Mouse (Mus musculus) hindbrain, embryonic 12.5 days (tissue): Measurements from ENCODE around the gene Magi2. TPM values are rescaled to one million over a fixed set of nuclear protein-coding genes. Genes with fewer than 3 reads are reported as not detected.

Source experiments
- ATAC-seq: fragments of 200-750 bp; cut with Nextera tagmentation; 2 replicates; pipeline ENCODE4 v1.8.0; 2017; ENCODE audit warnings: moderate TSS enrichment; ENCODE audit not compliant: low FRiP score
- H3K27ac ChIP-seq: fragments of 300-500 bp; sonication (generic); 2 replicates; pipeline ENCODE4 v1.5.1; 2016; ENCODE audit warnings: mild to moderate bottlenecking
- H3K27me3 ChIP-seq: fragments of 300-500 bp; sonication (generic); 2 replicates; pipeline ENCODE4 v1.6.1; 2016; ENCODE audit warnings: mild to moderate bottlenecking
- H3K36me3 ChIP-seq: fragments of 300-500 bp; sonication (generic); 2 replicates; pipeline ENCODE4 v1.6.1; 2016; ENCODE audit warnings: mild to moderate bottlenecking
- H3K4me1 ChIP-seq: fragments of 300-500 bp; sonication (generic); 2 replicates; pipeline ENCODE4 v1.6.1; 2016
- H3K4me2 ChIP-seq: fragments of 300-500 bp; sonication (generic); replicated peaks from 2 replicates; pipeline ENCODE4 v1.6.1; 2016; ENCODE audit warnings: mild to moderate bottlenecking
- H3K4me3 ChIP-seq: fragments of 300-500 bp; sonication (generic); 2 replicates; pipeline ENCODE4 v1.5.1; 2016; ENCODE audit warnings: mild to moderate bottlenecking
- H3K9ac ChIP-seq: fragments of 300-500 bp; sonication (generic); 2 replicates; pipeline ENCODE4 v1.6.1; 2016; ENCODE audit warnings: mild to moderate bottlenecking, moderate library complexity
- H3K9me3 ChIP-seq: fragments of 300-500 bp; sonication (generic); replicated peaks from 2 replicates; pipeline ENCODE4 v1.6.1; 2016; ENCODE audit warnings: mild to moderate bottlenecking
- WGBS: fragments of 180-500 bp; shearing (Covaris S2); methylation state at CpG from one replicate; pipeline ENCODE4 v1.1.7; 2016; 5-methylcytosine and 5-hydroxymethylcytosine counted together
- polyA plus RNA-seq: library from polyadenylated mRNA; unstranded; fragments of >200 nt; fragmentation: Nextera tagmentation; extraction: Ambion mirVana; gene quantifications from 2 replicates; pipeline ENCODE4 v1.2.1, GENCODE M21; 2016

The Magi2 gene
- polyA plus RNA-seq, 1 experiment from 2014 or later = 18.5 TPM

DNA sequence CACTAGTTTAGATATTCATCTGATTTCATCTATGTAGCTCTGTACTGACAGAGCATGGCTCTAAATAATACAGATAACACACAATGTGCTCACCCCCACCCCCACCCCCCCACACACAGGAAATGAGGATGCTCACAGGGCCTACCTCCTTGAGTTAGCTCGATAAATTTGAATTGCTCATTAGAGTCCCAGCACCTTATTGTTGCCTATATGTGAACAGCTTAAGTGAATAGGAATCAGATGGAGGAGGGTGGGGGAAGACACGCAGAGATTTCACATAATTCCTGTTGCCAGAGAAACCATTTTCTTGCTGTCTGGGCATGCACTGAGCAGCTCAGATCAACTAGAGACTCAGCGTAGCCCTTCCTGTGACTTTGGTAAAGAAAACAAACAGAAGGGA, 755.2 kb downstream of the Magi2 start:
- H3K4me2 ChIP-seq = no peak overlapping the region

DNA sequence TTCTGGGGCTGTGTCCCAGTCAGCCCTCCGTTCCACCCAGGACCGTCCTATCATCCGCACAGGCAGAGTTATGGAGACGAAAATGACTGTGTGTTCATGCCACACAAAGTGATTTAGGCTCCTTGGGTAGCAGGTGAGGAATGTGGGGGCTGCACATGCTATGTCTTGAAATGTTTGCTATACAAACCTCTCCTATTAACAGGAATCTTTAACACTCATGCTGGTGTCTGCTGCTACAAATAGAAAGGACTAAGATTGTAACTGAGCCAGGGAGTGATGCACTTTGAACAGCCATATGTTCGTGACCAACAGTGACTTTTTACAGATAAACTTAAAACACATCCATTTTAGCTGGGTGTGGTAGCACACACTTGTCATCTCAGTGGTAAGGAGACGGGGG, 772.6 kb downstream of the Magi2 start:
- no peak overlapping the region for H3K4me2 ChIP-seq
- no peaks in the 10 kb centered on the region for H3K36me3 ChIP-seq
- no peak overlapping the region for H3K27ac ChIP-seq
- H3K4me3 ChIP-seq = no peak overlapping the region
- 88% methylated on average over 6 of the region's 6 CpGs for WGBS
- H3K9me3 ChIP-seq = no peaks in the 10 kb centered on the region
- H3K9ac ChIP-seq = no peak overlapping the region
- ATAC-seq = no peak
- H3K4me1 ChIP-seq = no peaks in the 10 kb centered on the region
- no peaks in the 10 kb centered on the region for H3K27me3 ChIP-seq

More for the DNA sequence above, 755.2 kb downstream of the Magi2 start:
- peaks cover 12% of the 10 kb centered on the region for H3K4me1 ChIP-seq
- no peak overlapping the region for H3K4me3 ChIP-seq
- H3K9ac ChIP-seq = no peak overlapping the region
- 47% methylated on average over 3 of the region's 3 CpGs for WGBS
- no peaks in the 10 kb centered on the region for H3K9me3 ChIP-seq
- H3K27ac ChIP-seq = no peak overlapping the region
- H3K36me3 ChIP-seq = no peaks in the 10 kb centered on the region
- peak; percentile 81 for ATAC-seq
- H3K27me3 ChIP-seq = no peaks in the 10 kb centered on the region

DNA sequence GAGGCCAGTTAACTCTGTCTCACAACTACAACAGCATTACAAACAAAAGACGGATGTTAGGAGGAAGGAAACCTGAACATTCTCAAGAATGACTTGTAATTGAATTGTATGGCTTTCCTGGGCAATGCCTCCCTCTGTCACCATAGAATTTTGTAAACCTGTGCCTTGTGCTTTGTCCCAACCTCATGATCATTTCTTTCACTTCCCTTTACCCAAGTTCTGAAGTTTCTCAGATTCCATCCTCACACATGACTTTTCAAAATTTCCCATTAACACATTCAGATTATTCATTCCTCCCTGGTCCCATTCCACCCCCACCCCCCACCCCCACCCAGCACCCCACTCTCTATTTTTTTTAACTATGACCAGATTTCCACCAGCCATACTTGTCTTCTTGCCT, 773.1 kb downstream of the Magi2 start:
- Histone ChIP-seq H3K9ac (no peak overlapping the region), H3K36me3 (no peaks in the 10 kb centered on the region), H3K27ac (no peak overlapping the region), H3K4me1 (no peaks in the 10 kb centered on the region), H3K9me3 (no peaks in the 10 kb centered on the region), H3K27me3 (no peaks in the 10 kb centered on the region), H3K4me3 (no peak overlapping the region), H3K4me2 (no peak overlapping the region)
- WGBS = 93% methylated on average over 1 of the region's 1 CpGs
- no peak for ATAC-seq

- no peak for ATAC-seq
- Histone ChIP-seq H3K27me3 (no peaks in the 10 kb centered on the region), H3K9ac (no peak overlapping the region), H3K4me2 (no peak overlapping the region), H3K36me3 (no peaks in the 10 kb centered on the region), H3K27ac (no peak overlapping the region), H3K4me1 (no peaks in the 10 kb centered on the region), H3K9me3 (no peaks in the 10 kb centered on the region), H3K4me3 (no peak overlapping the region)
- WGBS = 81% methylated on average over 2 of the region's 2 CpGs
Measured at GRCm38 (mm10) chr5:20006616-20007015, 779.8 kb downstream of the Magi2 start.

GRCm38 (mm10) chr5:20007246-20007645, 780.4 kb downstream of the Magi2 start:
- H3K9me3 ChIP-seq = no peaks in the 10 kb centered on the region; the same call in 1 of the 2 replicates
- no peak overlapping the region for H3K4me3 ChIP-seq
- WGBS = 89% methylated on average over 8 of the region's 8 CpGs
- H3K9ac ChIP-seq = no peak overlapping the region
- no peak for ATAC-seq
- no peaks in the 10 kb centered on the region for H3K36me3 ChIP-seq
- no peaks in the 10 kb centered on the region for H3K4me1 ChIP-seq
- no peaks in the 10 kb centered on the region for H3K27me3 ChIP-seq
- H3K27ac ChIP-seq = no peak overlapping the region
- H3K4me2 ChIP-seq = no peak overlapping the region

DNA sequence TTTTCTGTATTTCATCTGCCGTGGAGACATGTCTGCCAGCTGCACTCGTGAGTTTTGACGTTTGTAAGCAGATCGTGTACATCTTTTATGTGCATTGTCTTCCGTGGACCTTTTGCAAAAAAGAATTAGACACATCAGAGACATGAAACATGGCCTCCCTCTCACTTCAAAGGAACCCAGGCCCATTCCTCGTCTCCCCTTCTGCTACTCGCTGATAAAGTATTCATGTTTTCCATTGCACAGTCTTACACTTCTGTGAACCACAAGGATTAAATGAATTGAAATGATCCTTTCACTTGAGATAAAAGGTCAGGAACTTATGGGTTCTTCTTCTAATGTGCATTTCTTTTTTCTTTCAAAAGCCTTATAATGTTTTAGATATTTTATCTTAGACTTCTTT, 783.4 kb downstream of the Magi2 start:
- no peak overlapping the region for H3K9ac ChIP-seq
- no peak overlapping the region for H3K4me3 ChIP-seq
- H3K4me1 ChIP-seq = no peaks in the 10 kb centered on the region
- no peaks in the 10 kb centered on the region; the same call in 1 of the 2 replicates for H3K9me3 ChIP-seq
- WGBS = 72% methylated on average over 7 of the region's 7 CpGs
- ATAC-seq = no peak
- H3K27me3 ChIP-seq = no peaks in the 10 kb centered on the region
- no peak overlapping the region for H3K4me2 ChIP-seq
- H3K36me3 ChIP-seq = no peaks in the 10 kb centered on the region
- H3K27ac ChIP-seq = no peak overlapping the region

DNA sequence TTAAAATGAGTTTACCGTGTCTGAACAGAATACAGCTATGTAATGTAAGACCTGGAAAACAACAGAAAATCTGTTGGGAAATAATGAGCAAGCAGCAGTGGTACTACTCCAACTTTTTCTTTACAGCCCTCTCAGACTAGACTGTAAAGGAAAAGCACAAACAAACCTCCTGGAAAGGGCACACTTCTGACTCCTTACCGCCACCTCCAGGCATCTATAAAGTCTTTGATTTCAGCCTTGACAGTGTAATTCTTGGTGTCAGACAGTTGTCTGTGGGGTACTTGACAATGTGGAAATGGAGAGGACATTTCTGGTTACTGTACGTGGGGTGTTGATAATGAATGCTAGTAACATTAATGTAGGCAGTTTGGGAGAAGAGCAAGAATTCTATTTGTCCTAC, 791.2 kb downstream of the Magi2 start:
- no peak for ATAC-seq
- H3K4me3 ChIP-seq = no peak overlapping the region
- H3K9me3 ChIP-seq = no peaks in the 10 kb centered on the region
- no peaks in the 10 kb centered on the region for H3K4me1 ChIP-seq
- H3K36me3 ChIP-seq = no peaks in the 10 kb centered on the region
- H3K4me2 ChIP-seq = no peak overlapping the region
- H3K9ac ChIP-seq = no peak overlapping the region
- 79% methylated on average over 3 of the region's 3 CpGs for WGBS
- H3K27ac ChIP-seq = no peak overlapping the region
- no peaks in the 10 kb centered on the region for H3K27me3 ChIP-seq

DNA sequence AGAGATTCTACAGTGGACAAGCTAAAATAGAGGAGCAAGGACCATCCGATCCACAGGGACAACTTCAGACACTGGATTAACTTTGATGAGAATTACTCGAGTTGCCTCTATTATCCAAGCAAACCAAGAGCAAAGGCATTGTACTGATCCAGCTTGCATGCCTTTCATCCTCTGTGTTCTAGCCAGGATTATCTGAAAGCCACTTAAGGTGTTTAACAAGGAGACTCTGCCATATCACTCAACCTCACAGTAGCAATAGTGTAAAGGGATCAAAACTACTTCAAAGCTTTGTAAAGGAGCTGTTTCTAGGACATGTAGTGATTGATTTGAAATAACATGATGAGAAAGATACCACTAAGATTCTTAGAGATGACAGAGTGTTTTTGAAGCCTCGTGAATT, 819.8 kb downstream of the Magi2 start:
- H3K27me3 ChIP-seq = no peaks in the 10 kb centered on the region
- no peak overlapping the region for H3K4me3 ChIP-seq
- H3K9me3 ChIP-seq = no peaks in the 10 kb centered on the region
- no peak overlapping the region for H3K4me2 ChIP-seq
- 73% methylated on average over 3 of the region's 3 CpGs for WGBS
- no peak overlapping the region for H3K9ac ChIP-seq
- H3K4me1 ChIP-seq = no peaks in the 10 kb centered on the region
- no peak overlapping the region for H3K27ac ChIP-seq
- ATAC-seq = no peak
- no peaks in the 10 kb centered on the region for H3K36me3 ChIP-seq

- 92% methylated on average over 2 of the region's 2 CpGs for WGBS
- no peak for ATAC-seq
Measured at GRCm38 (mm10) chr5:20048386-20048785, 821.5 kb downstream of the Magi2 start.

GRCm38 (mm10) chr5:20050284-20050683, 823.4 kb downstream of the Magi2 start:
- Histone ChIP-seq H3K9me3 (no peaks in the 10 kb centered on the region), H3K36me3 (no peaks in the 10 kb centered on the region), H3K4me3 (no peak overlapping the region), H3K4me2 (no peak overlapping the region), H3K27me3 (no peaks in the 10 kb centered on the region), H3K9ac (no peak overlapping the region), H3K4me1 (no peaks in the 10 kb centered on the region), H3K27ac (no peak overlapping the region)
- no peak for ATAC-seq
- 15% methylated on average over 1 of the region's 1 CpGs for WGBS

More at GRCm38 (mm10) chr5:20048386-20048785, 821.5 kb downstream of the Magi2 start:
- Histone ChIP-seq H3K4me1 (no peaks in the 10 kb centered on the region), H3K27me3 (no peaks in the 10 kb centered on the region), H3K4me3 (no peak overlapping the region), H3K9me3 (no peaks in the 10 kb centered on the region), H3K36me3 (no peaks in the 10 kb centered on the region), H3K27ac (no peak overlapping the region), H3K9ac (no peak overlapping the region), H3K4me2 (no peak overlapping the region)

- no peak overlapping the region for H3K4me3 ChIP-seq
- H3K4me2 ChIP-seq = no peak overlapping the region
- ATAC-seq = no peak
- H3K4me1 ChIP-seq = peaks cover 4% of the 10 kb centered on the region
- H3K9ac ChIP-seq = no peak overlapping the region
- H3K36me3 ChIP-seq = no peaks in the 10 kb centered on the region
- H3K9me3 ChIP-seq = no peaks in the 10 kb centered on the region
- H3K27ac ChIP-seq = no peak overlapping the region
- no peaks in the 10 kb centered on the region for H3K27me3 ChIP-seq
- WGBS = 97% methylated on average over 1 of the region's 1 CpGs
Measured at GRCm38 (mm10) chr5:20055000-20055399, 828.2 kb downstream of the Magi2 start.

- no peak for ATAC-seq
- Histone ChIP-seq H3K4me2 (no peak overlapping the region), H3K4me1 (peaks cover 4% of the 10 kb centered on the region), H3K9ac (no peak overlapping the region), H3K27ac (no peak overlapping the region), H3K9me3 (no peaks in the 10 kb centered on the region), H3K36me3 (no peaks in the 10 kb centered on the region), H3K27me3 (no peaks in the 10 kb centered on the region), H3K4me3 (no peak overlapping the region)
- WGBS = 52% methylated on average over 5 of the region's 5 CpGs
Measured at GRCm38 (mm10) chr5:20056074-20056842, 829.4 kb downstream of the Magi2 start.

GRCm38 (mm10) chr5:20056856-20057255, 830.0 kb downstream of the Magi2 start:
- no peak overlapping the region for H3K27ac ChIP-seq
- no peak overlapping the region for H3K4me3 ChIP-seq
- H3K27me3 ChIP-seq = no peaks in the 10 kb centered on the region
- no peak for ATAC-seq
- peaks cover 4% of the 10 kb centered on the region for H3K4me1 ChIP-seq
- WGBS = 64% methylated on average over 2 of the region's 2 CpGs
- H3K36me3 ChIP-seq = no peaks in the 10 kb centered on the region
- H3K4me2 ChIP-seq = no peak overlapping the region
- H3K9ac ChIP-seq = no peak overlapping the region
- no peaks in the 10 kb centered on the region for H3K9me3 ChIP-seq
